Mouse (Mus musculus): ENCODE measurements around the gene 9230104L09Rik. TPM values are rescaled to one million over a fixed set of nuclear protein-coding genes. Genes with fewer than 3 reads are reported as not detected.

Gene 9230104L09Rik
- total RNA-seq (2017), result not detected in 3 replicates

DNA sequence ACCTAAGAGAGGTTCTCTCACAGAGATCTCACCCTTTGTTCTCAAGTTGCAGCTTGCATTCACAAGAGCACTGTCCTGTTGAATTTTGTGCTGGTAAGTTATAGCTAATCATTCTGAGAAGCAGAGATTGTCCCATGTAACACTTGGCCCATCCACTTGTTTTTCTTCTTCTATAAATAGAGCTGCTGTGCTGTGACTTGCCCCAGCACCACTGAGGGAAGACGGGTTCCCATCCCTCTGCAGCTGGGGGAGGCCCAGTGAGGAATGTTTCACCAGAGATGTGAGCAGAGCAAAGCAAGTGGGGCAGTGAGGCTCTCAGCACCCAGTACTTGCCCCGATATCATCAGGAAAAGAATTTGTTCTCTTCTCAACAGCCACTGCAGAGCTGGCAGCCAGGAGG is at the start of gene 9230104L09Rik:
TSS of gene 9230104L09Rik (minus strand) at position 73 of the 400 bp plus-strand sequence.
- no peak for ATAC-seq (replicated peaks; ENCODE audit: insufficient number of reproducible peaks, low FRiP score, low TSS enrichment, poor library complexity, severe bottlenecking)

- peak; percentile 81 for ATAC-seq (replicated peaks; ENCODE audit: insufficient number of reproducible peaks, low FRiP score, low TSS enrichment, poor library complexity, severe bottlenecking)
Measured at GRCm38 (mm10) chr2:148902286-148902685, 37.4 kb upstream of the 9230104L09Rik start.

- ATAC-seq (replicated peaks; ENCODE audit: insufficient number of reproducible peaks, low FRiP score, low TSS enrichment, poor library complexity, severe bottlenecking), result peak; percentile 74
Measured at GRCm38 (mm10) chr2:148900305-148900704, 35.5 kb upstream of the 9230104L09Rik start.

DNA sequence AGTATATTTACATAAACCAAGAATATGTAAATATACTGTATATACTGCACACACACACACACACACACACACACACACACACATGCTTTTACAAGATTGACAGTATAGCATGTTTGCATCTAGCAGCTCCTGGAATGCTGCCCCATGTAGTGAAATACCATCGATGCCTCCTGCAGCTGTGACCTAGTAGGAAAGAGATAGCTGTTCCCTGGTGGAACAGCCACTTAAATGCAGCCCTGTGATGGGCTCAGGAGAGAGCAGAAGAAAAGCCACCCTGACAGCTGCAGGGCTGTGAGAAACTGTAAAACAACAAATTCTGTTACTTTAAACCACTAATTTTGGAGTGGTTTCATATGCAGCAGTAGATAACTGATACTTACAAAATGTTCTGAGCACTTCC is 31.4 kb upstream of the 9230104L09Rik start:
- no peak for ATAC-seq (replicated peaks; ENCODE audit: insufficient number of reproducible peaks, low FRiP score, low TSS enrichment, poor library complexity, severe bottlenecking)

GRCm38 (mm10) chr2:148893107-148893506 is 28.3 kb upstream of the 9230104L09Rik start:
- ATAC-seq (replicated peaks; ENCODE audit: insufficient number of reproducible peaks, low FRiP score, low TSS enrichment, poor library complexity, severe bottlenecking), result no peak

- no peak for ATAC-seq (replicated peaks; ENCODE audit: insufficient number of reproducible peaks, low FRiP score, low TSS enrichment, poor library complexity, severe bottlenecking)
Measured at GRCm38 (mm10) chr2:148890021-148890851, 25.4 kb upstream of the 9230104L09Rik start.

DNA sequence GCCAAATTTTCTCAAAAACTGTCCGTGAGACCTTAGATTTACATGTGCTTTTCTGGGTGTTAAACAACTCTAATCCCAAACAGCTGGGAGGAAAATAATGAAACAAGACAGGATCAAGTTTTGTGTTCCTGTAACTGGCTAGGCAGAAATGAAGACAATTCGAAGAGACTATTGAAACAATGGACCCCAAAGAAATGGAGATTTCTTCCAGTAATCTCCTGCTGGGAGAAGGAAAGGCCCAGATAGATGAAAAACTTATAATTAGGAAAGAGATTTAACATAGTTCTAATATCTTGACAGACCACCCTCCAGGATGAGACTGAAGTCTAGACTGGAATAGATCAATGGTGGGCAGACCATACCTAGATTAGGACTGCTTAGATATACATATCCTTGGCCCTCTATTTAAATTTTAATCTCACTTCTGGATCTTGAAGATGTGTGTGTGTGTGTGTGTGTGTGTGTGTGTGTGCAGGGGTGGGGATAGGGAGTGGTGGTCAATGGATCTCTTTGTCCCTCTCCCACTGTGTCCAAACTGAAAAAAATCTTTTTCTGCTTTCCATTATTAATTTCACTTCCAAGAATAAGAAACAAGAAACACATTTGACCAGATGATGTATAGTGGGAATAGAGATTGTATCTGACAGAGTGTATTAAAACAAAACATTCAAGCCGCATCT is 24.6 kb upstream of the 9230104L09Rik start:
- ATAC-seq (replicated peaks; ENCODE audit: insufficient number of reproducible peaks, low FRiP score, low TSS enrichment, poor library complexity, severe bottlenecking), result no peak

DNA sequence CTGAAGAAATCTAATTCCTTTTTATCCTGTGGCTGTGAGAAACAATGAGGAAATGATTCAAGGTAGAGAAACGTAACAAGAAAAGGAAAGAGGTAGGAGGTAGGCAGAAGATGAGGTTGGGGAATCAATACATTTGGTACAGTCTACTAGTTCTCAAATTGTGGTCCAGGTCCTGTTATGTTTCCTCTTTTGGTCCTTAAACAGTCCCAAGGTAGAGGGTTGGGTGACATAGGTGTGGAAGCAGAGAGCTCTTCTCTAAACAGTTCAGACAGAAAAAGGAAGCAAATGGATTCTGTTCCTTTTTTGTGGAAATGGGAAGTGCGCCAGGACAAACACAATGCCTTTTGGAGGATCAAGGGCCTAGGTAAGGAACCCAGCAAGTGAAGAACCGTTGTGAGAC is 24.0 kb upstream of the 9230104L09Rik start:
- ATAC-seq (replicated peaks; ENCODE audit: insufficient number of reproducible peaks, low FRiP score, low TSS enrichment, poor library complexity, severe bottlenecking), result peak; percentile 66; the same call in 1 of the 2 replicates

DNA sequence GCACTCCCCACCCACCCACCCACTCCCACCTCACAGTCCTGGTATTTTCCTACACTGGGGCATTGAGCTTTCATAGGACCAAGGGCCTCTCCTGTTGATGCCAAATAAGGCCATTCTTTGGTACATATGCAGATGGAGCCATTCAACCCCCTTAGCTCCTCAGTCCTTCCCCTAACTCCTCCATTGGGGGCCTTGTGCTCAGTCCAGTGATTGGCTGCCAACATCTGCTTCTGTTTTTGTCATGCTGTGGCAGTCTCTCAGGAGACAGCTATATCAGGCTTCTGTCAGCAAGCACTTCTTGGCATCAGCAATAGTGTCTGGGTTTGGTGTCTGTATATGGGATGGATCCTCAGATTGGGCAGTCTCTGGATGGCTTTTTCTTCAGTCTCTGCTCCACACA is 19.9 kb upstream of the 9230104L09Rik start:
- no peak for ATAC-seq (replicated peaks; ENCODE audit: insufficient number of reproducible peaks, low FRiP score, low TSS enrichment, poor library complexity, severe bottlenecking)

DNA sequence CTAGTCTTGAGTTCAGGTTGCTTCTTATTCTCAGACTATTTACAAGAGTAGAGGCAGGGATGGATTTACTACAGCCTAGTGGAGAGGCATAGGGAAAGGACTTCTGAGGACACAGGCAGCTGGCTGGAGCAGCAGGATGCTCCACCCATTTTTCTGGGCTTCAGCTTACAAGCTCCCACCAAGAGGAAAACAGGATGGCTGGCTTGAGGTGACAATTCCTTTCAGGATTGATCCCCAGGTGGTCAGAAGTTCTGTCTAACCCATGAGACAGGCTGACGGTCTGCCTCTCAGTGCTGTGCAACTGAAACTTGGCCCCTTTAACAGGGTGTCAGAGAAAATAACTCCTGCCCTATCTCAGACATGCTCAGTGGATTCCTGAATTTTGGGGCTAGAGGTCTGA is 14.4 kb upstream of the 9230104L09Rik start:
- no peak for ATAC-seq (replicated peaks; ENCODE audit: insufficient number of reproducible peaks, low FRiP score, low TSS enrichment, poor library complexity, severe bottlenecking)

- no peak for ATAC-seq (replicated peaks; ENCODE audit: insufficient number of reproducible peaks, low FRiP score, low TSS enrichment, poor library complexity, severe bottlenecking)
Measured at GRCm38 (mm10) chr2:148878641-148879130, 13.8 kb upstream of the 9230104L09Rik start.

- no peak for ATAC-seq (replicated peaks; ENCODE audit: insufficient number of reproducible peaks, low FRiP score, low TSS enrichment, poor library complexity, severe bottlenecking)
Measured at GRCm38 (mm10) chr2:148877016-148877770, 12.4 kb upstream of the 9230104L09Rik start.

GRCm38 (mm10) chr2:148875335-148875811 is 10.5 kb upstream of the 9230104L09Rik start, which contains the start of gene Cst3:
TSS of gene Cst3 (minus strand) at chr2:148875692.
- peak; percentile 90 for ATAC-seq (replicated peaks; ENCODE audit: insufficient number of reproducible peaks, low FRiP score, low TSS enrichment, poor library complexity, severe bottlenecking)

- ATAC-seq (replicated peaks; ENCODE audit: insufficient number of reproducible peaks, low FRiP score, low TSS enrichment, poor library complexity, severe bottlenecking), result 0 out of 2 replicates have a peak, but pooled peaks have one; percentile 0
Measured at GRCm38 (mm10) chr2:148874617-148875334, 9.9 kb upstream of the 9230104L09Rik start.

- no peak for ATAC-seq (replicated peaks; ENCODE audit: insufficient number of reproducible peaks, low FRiP score, low TSS enrichment, poor library complexity, severe bottlenecking)
Measured at GRCm38 (mm10) chr2:148874224-148874616, 9.4 kb upstream of the 9230104L09Rik start.

DNA sequence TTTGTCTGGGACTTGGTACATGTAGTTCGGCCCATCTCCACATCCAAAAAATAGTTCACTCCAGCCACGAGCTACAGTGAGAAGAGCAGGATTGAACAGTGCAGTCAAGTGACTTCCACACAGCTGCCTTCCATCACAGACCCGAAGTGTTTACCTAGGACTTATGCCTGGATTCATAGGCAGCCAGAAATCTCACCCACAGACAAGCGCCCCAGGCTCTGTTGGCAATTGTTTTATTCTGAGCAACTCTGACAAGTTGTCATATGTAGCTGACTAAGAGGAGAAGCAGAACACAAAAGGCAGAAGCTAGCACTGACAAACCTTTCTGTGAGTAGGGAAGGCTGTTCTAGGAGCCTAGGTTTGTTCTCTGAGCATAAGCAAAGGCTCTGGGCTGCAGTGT is 8.0 kb upstream of the 9230104L09Rik start:
- ATAC-seq (replicated peaks; ENCODE audit: insufficient number of reproducible peaks, low FRiP score, low TSS enrichment, poor library complexity, severe bottlenecking), result no peak

DNA sequence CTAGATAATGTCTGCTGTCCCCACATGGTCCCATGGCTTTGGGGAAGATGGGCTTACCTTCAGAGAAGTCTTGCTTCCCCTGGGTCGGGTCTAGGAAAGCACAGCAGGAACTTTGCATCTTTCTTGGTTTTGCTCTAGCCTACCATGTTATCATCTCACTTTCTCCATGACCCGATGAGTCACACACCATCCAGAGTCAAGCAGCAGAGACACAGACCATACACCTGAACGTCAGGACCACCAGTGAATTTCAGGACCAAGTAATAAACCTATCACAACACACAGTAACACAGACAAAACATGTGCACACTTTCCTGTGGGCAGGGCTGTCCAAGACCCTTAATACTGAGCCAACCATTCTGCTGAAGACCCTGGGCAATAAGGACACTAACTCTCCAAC is 5.7 kb upstream of the 9230104L09Rik start:
- no peak for ATAC-seq (replicated peaks; ENCODE audit: insufficient number of reproducible peaks, low FRiP score, low TSS enrichment, poor library complexity, severe bottlenecking)

- no peak for ATAC-seq (replicated peaks; ENCODE audit: insufficient number of reproducible peaks, low FRiP score, low TSS enrichment, poor library complexity, severe bottlenecking)
Measured at GRCm38 (mm10) chr2:148868959-148869358, 4.1 kb upstream of the 9230104L09Rik start.
